Mouse (Mus musculus): ENCODE results near the gene Dok7.

The Dok7 gene

GRCm38 (mm10) chr5:35120024-35120423 is 63.5 kb downstream of the Dok7 start:
- DNase-seq, result no peak

DNA sequence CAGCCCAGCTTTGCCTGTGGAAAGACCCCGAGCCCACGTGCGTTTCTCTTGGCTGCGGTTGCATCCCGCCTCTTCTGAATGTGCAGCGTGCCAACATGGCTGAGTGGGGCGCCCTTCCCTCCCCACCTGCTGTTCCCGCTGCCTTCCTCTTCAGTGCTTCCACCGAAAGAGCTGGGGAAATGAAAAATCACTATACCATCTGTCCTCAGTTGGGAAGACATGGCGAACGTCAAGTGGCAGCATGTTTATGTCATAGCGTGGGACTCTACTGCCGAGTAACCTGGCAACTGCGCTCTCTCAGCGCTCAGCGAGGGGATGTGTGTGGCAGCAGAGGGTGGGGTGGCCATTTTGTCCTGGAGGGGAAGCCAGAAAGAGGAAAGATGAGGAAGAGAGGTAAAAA is 72.6 kb downstream of the Dok7 start:
- no peak for DNase-seq

DNA sequence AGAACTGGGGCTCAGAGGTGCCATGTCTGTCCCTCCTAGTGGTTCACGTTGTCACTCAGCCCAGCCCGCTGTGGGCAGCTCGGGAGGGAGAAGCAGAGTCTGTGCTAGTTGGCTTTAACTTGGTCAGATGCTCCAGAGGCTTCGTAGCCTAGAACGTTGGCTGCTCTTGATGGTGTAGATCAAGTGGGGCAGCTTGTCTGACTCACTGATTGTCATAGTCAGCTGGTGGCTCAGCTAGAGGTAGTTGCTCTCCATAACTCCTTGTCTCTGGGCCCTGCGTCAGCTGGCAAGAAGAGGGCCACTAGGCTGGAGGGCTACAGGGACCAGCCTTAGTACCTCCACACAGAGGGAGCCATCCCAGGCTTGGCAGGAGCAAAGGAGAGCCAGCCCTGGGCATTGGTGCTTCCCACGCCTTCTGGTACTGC is 73.2 kb downstream of the Dok7 start:
- DNase-seq, result no peak

DNA sequence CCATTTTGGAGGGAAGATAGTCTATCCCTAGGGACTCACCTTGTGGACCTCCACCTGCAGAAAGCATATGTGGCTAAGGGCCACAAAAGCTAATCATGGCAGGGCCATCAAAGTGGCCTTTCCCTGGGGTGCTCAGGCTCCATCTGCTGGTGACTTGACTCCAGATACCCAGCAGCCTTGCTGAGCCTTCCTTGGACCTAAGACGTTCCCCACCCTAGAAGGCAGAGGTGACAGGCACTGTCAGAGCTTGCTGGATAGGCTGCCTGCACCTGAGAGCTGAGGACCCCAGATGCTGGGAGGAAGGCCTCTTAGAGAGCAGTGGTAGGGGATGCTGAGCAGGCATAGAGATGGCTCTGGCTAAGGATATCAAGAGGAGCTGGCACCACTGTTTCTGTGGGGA is 74.7 kb downstream of the Dok7 start:
- DNase-seq, result peak in 1 of 2 experiments; percentile 10

GRCm38 (mm10) chr5:35131773-35132172 is 75.2 kb downstream of the Dok7 start:
- DNase-seq, result peak; percentile 70 to 88

DNA sequence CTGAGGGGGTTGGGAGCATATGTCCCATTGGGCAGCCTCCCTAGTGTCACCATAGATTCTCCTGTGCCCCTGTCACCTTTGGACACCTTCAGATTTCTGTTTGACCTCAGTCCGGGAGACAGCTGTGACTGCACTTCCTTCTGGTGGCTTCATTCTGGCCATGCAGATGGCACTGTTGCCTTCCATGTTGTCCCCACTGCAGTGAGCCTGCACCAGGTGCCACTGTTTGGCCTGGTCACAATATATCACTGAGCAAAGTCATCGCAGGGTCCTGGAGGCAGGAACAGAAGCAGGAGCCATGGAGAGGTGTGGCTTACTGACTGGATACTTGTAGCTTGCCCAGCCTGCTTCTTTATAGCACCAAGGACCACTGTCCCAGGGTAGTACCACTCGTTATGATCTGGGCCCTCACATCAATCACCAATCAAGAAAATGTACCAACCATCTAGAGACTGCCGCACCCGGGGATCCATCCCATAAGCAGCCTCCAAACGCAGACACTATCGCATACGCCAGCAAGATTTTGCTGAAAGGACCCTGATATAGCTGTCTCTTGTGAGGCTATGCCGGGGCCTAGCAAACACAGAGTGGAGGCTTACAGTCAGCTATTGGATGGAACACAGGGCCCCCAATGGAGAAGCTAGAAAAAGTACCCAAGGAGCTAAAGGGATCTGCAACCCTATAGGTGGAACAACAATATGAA is 75.9 kb downstream of the Dok7 start:
- DNase-seq, result no peak

- no peak for DNase-seq
These were observed 76.9 kb downstream of the Dok7 start for GRCm38 (mm10) chr5:35133468-35133867.

- no peak for DNase-seq
These were observed 77.7 kb downstream of the Dok7 start for GRCm38 (mm10) chr5:35134286-35134685.

DNA sequence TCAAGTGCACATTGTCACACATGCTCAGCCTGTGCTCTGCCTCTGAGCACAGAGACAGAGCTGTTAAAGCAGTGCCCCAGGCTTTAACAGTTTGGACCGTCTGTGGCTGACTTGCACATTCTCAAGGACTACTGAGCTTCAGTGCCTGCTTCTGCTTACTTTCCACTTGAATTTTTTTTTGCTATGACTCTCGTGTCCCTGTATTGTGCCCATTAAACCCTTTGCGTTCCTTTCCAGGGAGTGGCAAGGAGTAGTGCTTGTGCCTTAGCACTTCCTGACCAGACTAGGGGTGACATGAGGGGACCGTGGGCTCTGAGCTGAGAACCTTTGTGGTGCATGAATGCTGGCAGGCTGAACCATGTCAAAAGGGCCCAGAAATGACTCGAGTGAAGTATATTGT is 79.3 kb downstream of the Dok7 start:
- DNase-seq, result no peak

Data from kidney, adult 8-10 months (tissue).